Mouse (Mus musculus) urinary bladder, postnatal 14 days (tissue): ENCODE measurements around the gene Frmd4b.
"Not testable (repeated sequence)": the region's sequence is repeated elsewhere in the genome, so short reads cannot be mapped to it uniquely, and the experiment has no call there.

ENCODE experiments used
- DNase-seq: peaks from one replicate; pipeline ENCODE4 v3.0.0; 2021; ENCODE audit warnings: low spot score

Gene Frmd4b

GRCm38 (mm10) chr6:97472873-97473550 is 144.3 kb downstream of the Frmd4b start:
- no peak for DNase-seq

GRCm38 (mm10) chr6:97463898-97464524 is 153.3 kb downstream of the Frmd4b start:
- peak; percentile 17 for DNase-seq

- no peak for DNase-seq
These were observed 154.9 kb downstream of the Frmd4b start for GRCm38 (mm10) chr6:97462421-97462820.

- DNase-seq, result no peak
These were observed 158.2 kb downstream of the Frmd4b start for GRCm38 (mm10) chr6:97459112-97459511.

- DNase-seq, result no peak
These were observed 159.0 kb downstream of the Frmd4b start for GRCm38 (mm10) chr6:97458358-97458757.

GRCm38 (mm10) chr6:97457954-97458353 is 159.4 kb downstream of the Frmd4b start:
- DNase-seq, result no peak

- DNase-seq, result no peak
These were observed 160.1 kb downstream of the Frmd4b start for GRCm38 (mm10) chr6:97457210-97457609.

- DNase-seq, result no peak
These were observed 165.1 kb downstream of the Frmd4b start for GRCm38 (mm10) chr6:97452223-97452622.

GRCm38 (mm10) chr6:97449806-97450205 is 167.5 kb downstream of the Frmd4b start:
- no peak for DNase-seq

- DNase-seq, result peak; percentile 32
These were observed 170.3 kb downstream of the Frmd4b start for GRCm38 (mm10) chr6:97447020-97447419.

- DNase-seq, result no peak
These were observed 173.2 kb downstream of the Frmd4b start for GRCm38 (mm10) chr6:97444145-97444544.

GRCm38 (mm10) chr6:97443522-97443921 is 173.8 kb downstream of the Frmd4b start:
- peak; percentile 24 for DNase-seq

GRCm38 (mm10) chr6:97441357-97441756 is 176.0 kb downstream of the Frmd4b start:
- no peak for DNase-seq

- no peak for DNase-seq
These were observed 178.3 kb downstream of the Frmd4b start for GRCm38 (mm10) chr6:97438918-97439645.

- DNase-seq, result no peak
These were observed 182.6 kb downstream of the Frmd4b start for GRCm38 (mm10) chr6:97434753-97435152.

GRCm38 (mm10) chr6:97431309-97432004 is 185.9 kb downstream of the Frmd4b start:
- DNase-seq, result no peak

GRCm38 (mm10) chr6:97430519-97430918 is 186.8 kb downstream of the Frmd4b start:
- DNase-seq, result no peak

- no peak for DNase-seq
These were observed 187.5 kb downstream of the Frmd4b start for GRCm38 (mm10) chr6:97429688-97430343.

- peak; percentile 81 for DNase-seq
These were observed 197.4 kb downstream of the Frmd4b start for GRCm38 (mm10) chr6:97419771-97420446.

GRCm38 (mm10) chr6:97416972-97417554 is 200.3 kb downstream of the Frmd4b start:
- DNase-seq, result peak; percentile 78

- not testable (repeated sequence) for DNase-seq
These were observed 201.8 kb downstream of the Frmd4b start for GRCm38 (mm10) chr6:97415578-97415977.
